Mouse (Mus musculus) heart, postnatal 4 days (tissue): ENCODE results near the gene Ltb4r2. TPM values are rescaled to one million over a fixed set of nuclear protein-coding genes. Genes with fewer than 3 reads are reported as not detected.

Source experiments
- DNase-seq: peaks from one replicate; pipeline ENCODE4 v3.0.0; 2021
- total RNA-seq, 2 experiments: library from RNA; stranded (reverse); gene quantifications; 2 replicates each; pipeline ENCODE4 v1.2.3; 2021

The Ltb4r2 gene
- under 1 TPM; 0.11 to 0.26 TPM for total RNA-seq

GRCm38 (mm10) chr14:55761163-55761562 lies at the start of gene Ltb4r2:
TSS of gene Ltb4r2 (plus strand) at chr14:55761428.
- no peak for DNase-seq

GRCm38 (mm10) chr14:55711786-55712185 lies 49.4 kb upstream of the Ltb4r2 start:
- no peak for DNase-seq

GRCm38 (mm10) chr14:55713007-55713728 lies 48.1 kb upstream of the Ltb4r2 start:
- DNase-seq, result peak; percentile 36

- no peak for DNase-seq
These were observed 47.5 kb upstream of the Ltb4r2 start, which contains the start of gene Tgm1 for GRCm38 (mm10) chr14:55713729-55714122. TSS of gene Tgm1 (minus strand) at chr14:55713926.

- no peak for DNase-seq
These were observed 46.3 kb upstream of the Ltb4r2 start for GRCm38 (mm10) chr14:55714893-55715292.

GRCm38 (mm10) chr14:55716271-55716670 lies 45.0 kb upstream of the Ltb4r2 start:
- DNase-seq, result no peak

- DNase-seq, result no peak
These were observed 44.3 kb upstream of the Ltb4r2 start for GRCm38 (mm10) chr14:55716884-55717283.

GRCm38 (mm10) chr14:55719737-55720136 lies 41.5 kb upstream of the Ltb4r2 start:
- DNase-seq, result no peak

- DNase-seq, result no peak
These were observed 40.6 kb upstream of the Ltb4r2 start for GRCm38 (mm10) chr14:55720666-55721065.

- no peak for DNase-seq
These were observed 40.2 kb upstream of the Ltb4r2 start for GRCm38 (mm10) chr14:55721076-55721475.

GRCm38 (mm10) chr14:55721700-55722437 lies 39.4 kb upstream of the Ltb4r2 start, which contains the start of gene Rabggta:
TSS of gene Rabggta (minus strand) at chr14:55722263.
- peak; percentile 93 for DNase-seq

- no peak for DNase-seq
These were observed 38.7 kb upstream of the Ltb4r2 start for GRCm38 (mm10) chr14:55722438-55722945.

- DNase-seq, result no peak
These were observed 37.8 kb upstream of the Ltb4r2 start for GRCm38 (mm10) chr14:55723433-55723832.

- DNase-seq, result peak; percentile 25
These were observed 36.8 kb upstream of the Ltb4r2 start for GRCm38 (mm10) chr14:55724411-55724871.

- no peak for DNase-seq
These were observed 35.0 kb upstream of the Ltb4r2 start for GRCm38 (mm10) chr14:55726261-55726660.

GRCm38 (mm10) chr14:55727889-55728685 lies 33.1 kb upstream of the Ltb4r2 start:
- DNase-seq, result no peak

GRCm38 (mm10) chr14:55730116-55730515 lies 31.1 kb upstream of the Ltb4r2 start:
- no peak for DNase-seq

- DNase-seq, result no peak
These were observed 30.6 kb upstream of the Ltb4r2 start for GRCm38 (mm10) chr14:55730531-55731032.

- no peak for DNase-seq
These were observed 27.3 kb upstream of the Ltb4r2 start for GRCm38 (mm10) chr14:55733889-55734288.

- DNase-seq, result no peak
These were observed 26.4 kb upstream of the Ltb4r2 start for GRCm38 (mm10) chr14:55734869-55735268.

- DNase-seq, result no peak
These were observed 25.9 kb upstream of the Ltb4r2 start for GRCm38 (mm10) chr14:55735334-55735733.

- DNase-seq, result no peak
These were observed 25.5 kb upstream of the Ltb4r2 start for GRCm38 (mm10) chr14:55735758-55736157.
